Mouse (Mus musculus): ENCODE results near the gene Rtkn. TPM values are rescaled to one million over a fixed set of nuclear protein-coding genes. Genes with fewer than 3 reads are reported as not detected.

The Rtkn gene
- polyA plus RNA-seq, 1 experiment from 2014 or later, result 20.3 TPM

- no peak overlapping the region for H3K4me2 ChIP-seq
- H3K9ac ChIP-seq, result no peak overlapping the region
- H3K4me1 ChIP-seq (replicated peaks), result peaks cover 38% of the 10 kb centered on the region
- ATAC-seq (ENCODE audit: insufficient number of reproducible peaks, low FRiP score), result no peak
- H3K27me3 ChIP-seq (replicated peaks), result no peaks in the 10 kb centered on the region
- H3K4me3 ChIP-seq, result no peak overlapping the region
- H3K9me3 ChIP-seq (replicated peaks), result no peaks in the 10 kb centered on the region
- 89% methylated on average over 13 of the region's 13 CpGs for WGBS
- peaks cover 33% of the 10 kb centered on the region for H3K36me3 ChIP-seq
- H3K27ac ChIP-seq (ENCODE audit: poor library complexity, severe bottlenecking), result no peak overlapping the region
These were observed 17.6 kb upstream of the Rtkn start for GRCm38 (mm10) chr6:83117616-83118015.

GRCm38 (mm10) chr6:83118369-83118768, 16.9 kb upstream of the Rtkn start:
- Histone ChIP-seq H3K36me3 (peaks cover 33% of the 10 kb centered on the region), H3K27me3 (replicated peaks) (no peaks in the 10 kb centered on the region), H3K9ac (no peak overlapping the region), H3K4me2 (no peak overlapping the region), H3K4me3 (no peak overlapping the region), H3K27ac (ENCODE audit: poor library complexity, severe bottlenecking) (no peak overlapping the region), H3K9me3 (replicated peaks) (no peaks in the 10 kb centered on the region), H3K4me1 (replicated peaks) (peaks cover 43% of the 10 kb centered on the region)
- WGBS, result 83% methylated on average over 11 of the region's 11 CpGs
- no peak for ATAC-seq (ENCODE audit: insufficient number of reproducible peaks, low FRiP score)

- ATAC-seq (ENCODE audit: insufficient number of reproducible peaks, low FRiP score), result no peak
- Histone ChIP-seq H3K9ac (no peak overlapping the region), H3K4me1 (replicated peaks) (peaks cover 48% of the 10 kb centered on the region), H3K36me3 (peaks cover 33% of the 10 kb centered on the region), H3K9me3 (replicated peaks) (no peaks in the 10 kb centered on the region), H3K27me3 (replicated peaks) (no peaks in the 10 kb centered on the region), H3K4me3 (no peak overlapping the region), H3K4me2 (no peak overlapping the region), H3K27ac (ENCODE audit: poor library complexity, severe bottlenecking) (no peak overlapping the region)
- WGBS, result 75% methylated on average over 14 of the region's 14 CpGs
These were observed 16.2 kb upstream of the Rtkn start for GRCm38 (mm10) chr6:83118825-83119733.

GRCm38 (mm10) chr6:83119734-83120051, 15.6 kb upstream of the Rtkn start:
- Histone ChIP-seq H3K36me3 (peaks cover 33% of the 10 kb centered on the region), H3K9me3 (replicated peaks) (no peaks in the 10 kb centered on the region), H3K4me3 (no peak overlapping the region), H3K27ac (ENCODE audit: poor library complexity, severe bottlenecking) (no peak overlapping the region), H3K4me1 (replicated peaks) (peaks cover 48% of the 10 kb centered on the region), H3K9ac (no peak overlapping the region), H3K4me2 (peak overlapping the region; percentile 90), H3K27me3 (replicated peaks) (no peaks in the 10 kb centered on the region)
- WGBS, result 86% methylated on average over 7 of the region's 7 CpGs
- ATAC-seq (ENCODE audit: insufficient number of reproducible peaks, low FRiP score), result no peak

- no peaks in the 10 kb centered on the region for H3K9me3 ChIP-seq (replicated peaks)
- peak; percentile 95 for ATAC-seq (ENCODE audit: insufficient number of reproducible peaks, low FRiP score)
- WGBS, result under 1% methylated on average over 38 of the region's 38 CpGs
- H3K27ac ChIP-seq (ENCODE audit: poor library complexity, severe bottlenecking), result peak within 1 kb of the TSS; percentile 93
- peaks cover 33% of the 10 kb centered on the region for H3K36me3 ChIP-seq
- no peaks in the 10 kb centered on the region for H3K27me3 ChIP-seq (replicated peaks)
- peak within 1 kb of the TSS; percentile 79 for H3K4me3 ChIP-seq
- H3K4me2 ChIP-seq, result peak within 1 kb of the TSS; percentile 96
- peaks cover 50% of the 10 kb centered on the region for H3K4me1 ChIP-seq (replicated peaks)
- peak within 1 kb of the TSS; percentile 88 for H3K9ac ChIP-seq
These were observed 14.1 kb upstream of the Rtkn start, which contains the start of gene Wbp1 for GRCm38 (mm10) chr6:83120930-83121862. Wbp1 (minus strand) TSS chr6:83121559.

GRCm38 (mm10) chr6:83121863-83122710, 13.2 kb upstream of the Rtkn start:
- Histone ChIP-seq H3K4me1 (replicated peaks) (peaks cover 41% of the 10 kb centered on the region), H3K4me2 (peak overlapping the region; percentile 96), H3K27ac (ENCODE audit: poor library complexity, severe bottlenecking) (peak overlapping the region; percentile 92), H3K9me3 (replicated peaks) (no peaks in the 10 kb centered on the region), H3K4me3 (peak overlapping the region; percentile 79), H3K36me3 (peaks cover 28% of the 10 kb centered on the region), H3K9ac (peak overlapping the region; percentile 86), H3K27me3 (replicated peaks) (no peaks in the 10 kb centered on the region)
- 2% methylated on average over 52 of the region's 52 CpGs for WGBS
- peak; percentile 53 for ATAC-seq (ENCODE audit: insufficient number of reproducible peaks, low FRiP score)

- Histone ChIP-seq H3K36me3 (peaks cover 20% of the 10 kb centered on the region), H3K27me3 (replicated peaks) (no peaks in the 10 kb centered on the region), H3K27ac (ENCODE audit: poor library complexity, severe bottlenecking) (no peak overlapping the region), H3K9ac (no peak overlapping the region), H3K4me2 (peak overlapping the region; percentile 96), H3K9me3 (replicated peaks) (no peaks in the 10 kb centered on the region), H3K4me3 (no peak overlapping the region), H3K4me1 (replicated peaks) (peaks cover 41% of the 10 kb centered on the region)
- WGBS, result 84% methylated on average over 5 of the region's 5 CpGs
- no peak for ATAC-seq (ENCODE audit: insufficient number of reproducible peaks, low FRiP score)
These were observed 12.3 kb upstream of the Rtkn start for GRCm38 (mm10) chr6:83122961-83123360.

GRCm38 (mm10) chr6:83124851-83125312, 10.4 kb upstream of the Rtkn start:
- Histone ChIP-seq H3K36me3 (0 out of 2 replicates have a peak, but pooled peaks cover under 1% of the 10 kb centered on the region), H3K4me1 (replicated peaks) (peaks cover 33% of the 10 kb centered on the region), H3K27me3 (replicated peaks) (no peaks in the 10 kb centered on the region), H3K4me3 (peak overlapping the region; percentile 92), H3K4me2 (peak overlapping the region; percentile 81), H3K9me3 (replicated peaks) (no peaks in the 10 kb centered on the region), H3K9ac (peak overlapping the region; percentile 81), H3K27ac (ENCODE audit: poor library complexity, severe bottlenecking) (peak overlapping the region; percentile 50; the same call in 1 of the 2 replicates)
- under 1% methylated on average over 30 of the region's 30 CpGs for WGBS
- no peak for ATAC-seq (ENCODE audit: insufficient number of reproducible peaks, low FRiP score)

GRCm38 (mm10) chr6:83125331-83125730, 9.9 kb upstream of the Rtkn start, which contains the start of gene Ino80b:
Ino80b (minus strand) TSS chr6:83125431.
- Histone ChIP-seq H3K9me3 (replicated peaks) (no peaks in the 10 kb centered on the region), H3K4me3 (peak within 1 kb of the TSS; percentile 92), H3K9ac (peak within 1 kb of the TSS; percentile 81), H3K4me1 (replicated peaks) (peaks cover 28% of the 10 kb centered on the region), H3K27me3 (replicated peaks) (no peaks in the 10 kb centered on the region), H3K4me2 (peak within 1 kb of the TSS; percentile 81), H3K27ac (ENCODE audit: poor library complexity, severe bottlenecking) (peak within 1 kb of the TSS; percentile 50; the same call in 1 of the 2 replicates), H3K36me3 (no peaks in the 10 kb centered on the region)
- no peak for ATAC-seq (ENCODE audit: insufficient number of reproducible peaks, low FRiP score)
- WGBS, result 28% methylated on average over 5 of the region's 5 CpGs

GRCm38 (mm10) chr6:83127419-83127818, 7.8 kb upstream of the Rtkn start:
- Histone ChIP-seq H3K4me1 (replicated peaks) (peaks cover 19% of the 10 kb centered on the region), H3K4me2 (no peak overlapping the region), H3K4me3 (no peak overlapping the region), H3K9me3 (replicated peaks) (no peaks in the 10 kb centered on the region), H3K36me3 (no peaks in the 10 kb centered on the region), H3K27me3 (replicated peaks) (no peaks in the 10 kb centered on the region), H3K27ac (ENCODE audit: poor library complexity, severe bottlenecking) (no peak overlapping the region), H3K9ac (no peak overlapping the region)
- ATAC-seq (ENCODE audit: insufficient number of reproducible peaks, low FRiP score), result no peak
- WGBS, result 92% methylated on average over 5 of the region's 5 CpGs
